Mouse (Mus musculus) embryonic facial prominence, embryonic 13.5 days (tissue): Measurements from ENCODE around the gene Tlk1. TPM values are rescaled to one million over a fixed set of nuclear protein-coding genes. Genes with fewer than 3 reads are reported as not detected.

Experiments used
- ATAC-seq: fragments of 200-750 bp; cut with Nextera tagmentation; 2 replicates; pipeline ENCODE4 v1.8.0; 2017; ENCODE audit warnings: low read depth; ENCODE audit not compliant: insufficient number of reproducible peaks, insufficient read depth, low FRiP score, low TSS enrichment
- H3K27ac ChIP-seq: fragments of 300-500 bp; sonication (generic); 2 replicates; pipeline ENCODE4 v1.5.1; 2015; ENCODE audit warnings: moderate library complexity, mild to moderate bottlenecking, inconsistent platforms
- H3K27me3 ChIP-seq: fragments of 300-500 bp; sonication (generic); 2 replicates; pipeline ENCODE4 v1.6.1; 2015; ENCODE audit warnings: mild to moderate bottlenecking, inconsistent platforms
- H3K36me3 ChIP-seq: fragments of 300-500 bp; sonication (generic); 2 replicates; pipeline ENCODE4 v1.6.1; 2015; ENCODE audit warnings: mild to moderate bottlenecking, inconsistent platforms
- H3K4me1 ChIP-seq: fragments of 300-500 bp; sonication (generic); 2 replicates; pipeline ENCODE4 v1.6.1; 2015; ENCODE audit warnings: inconsistent platforms
- H3K4me2 ChIP-seq: fragments of 300-500 bp; sonication (generic); 2 replicates; pipeline ENCODE4 v1.6.1; 2015; ENCODE audit warnings: moderate library complexity, mild to moderate bottlenecking, inconsistent platforms
- H3K4me3 ChIP-seq: fragments of 300-500 bp; sonication (generic); 2 replicates; pipeline ENCODE4 v1.5.1; 2015; ENCODE audit warnings: mild to moderate bottlenecking, inconsistent platforms
- H3K9ac ChIP-seq: fragments of 300-500 bp; sonication (generic); 2 replicates; pipeline ENCODE4 v1.6.1; 2015; ENCODE audit warnings: mild to moderate bottlenecking, inconsistent platforms
- H3K9me3 ChIP-seq: fragments of 300-500 bp; sonication (generic); 2 replicates; pipeline ENCODE4 v1.6.1; 2016; ENCODE audit warnings: inconsistent platforms
- WGBS: fragments of 180-500 bp; shearing (Covaris S2); methylation state at CpG from one replicate; pipeline ENCODE4 v1.1.7; 2015; ENCODE audit warnings: mixed read lengths; 5-methylcytosine and 5-hydroxymethylcytosine counted together
- polyA plus RNA-seq: library from polyadenylated mRNA; unstranded; fragments of >200 nt; fragmentation: Nextera tagmentation; extraction: Ambion mirVana; gene quantifications from 2 replicates; pipeline ENCODE4 v1.2.1, GENCODE M21; 2015

Gene Tlk1
- polyA plus RNA-seq, 1 experiment from 2014 or later: 33.5 TPM

GRCm38 (mm10) chr2:70710878-70711277 is 114.7 kb downstream of the Tlk1 start:
- Histone ChIP-seq H3K4me3 (no peak overlapping the region), H3K27me3 (no peaks in the 10 kb centered on the region), H3K4me1 (peaks cover 22% of the 10 kb centered on the region), H3K36me3 (peaks cover 53% of the 10 kb centered on the region), H3K9me3 (no peaks in the 10 kb centered on the region), H3K9ac (no peak overlapping the region), H3K4me2 (no peak overlapping the region), H3K27ac (no peak overlapping the region)
- 96% methylated on average over 4 of the region's 4 CpGs for WGBS
- ATAC-seq: no peak

GRCm38 (mm10) chr2:70710236-70710635 is 115.3 kb downstream of the Tlk1 start:
- Histone ChIP-seq H3K9ac (no peak overlapping the region), H3K4me1 (peaks cover 22% of the 10 kb centered on the region), H3K9me3 (no peaks in the 10 kb centered on the region), H3K27me3 (no peaks in the 10 kb centered on the region), H3K4me3 (no peak overlapping the region), H3K27ac (no peak overlapping the region), H3K4me2 (no peak overlapping the region), H3K36me3 (peaks cover 46% of the 10 kb centered on the region)
- 95% methylated on average over 7 of the region's 7 CpGs for WGBS
- no peak for ATAC-seq

- no peak for ATAC-seq
- H3K4me3 ChIP-seq: no peak overlapping the region
- no peaks in the 10 kb centered on the region for H3K9me3 ChIP-seq
- H3K4me1 ChIP-seq: peaks cover 26% of the 10 kb centered on the region
- no peak overlapping the region; the same call in 1 of the 2 replicates for H3K27ac ChIP-seq
- peaks cover 40% of the 10 kb centered on the region for H3K36me3 ChIP-seq
- 72% methylated on average over 13 of the region's 13 CpGs for WGBS
- H3K27me3 ChIP-seq: no peaks in the 10 kb centered on the region
- no peak overlapping the region for H3K9ac ChIP-seq
- no peak overlapping the region for H3K4me2 ChIP-seq
Observed at GRCm38 (mm10) chr2:70708986-70709730, 116.4 kb downstream of the Tlk1 start.

DNA sequence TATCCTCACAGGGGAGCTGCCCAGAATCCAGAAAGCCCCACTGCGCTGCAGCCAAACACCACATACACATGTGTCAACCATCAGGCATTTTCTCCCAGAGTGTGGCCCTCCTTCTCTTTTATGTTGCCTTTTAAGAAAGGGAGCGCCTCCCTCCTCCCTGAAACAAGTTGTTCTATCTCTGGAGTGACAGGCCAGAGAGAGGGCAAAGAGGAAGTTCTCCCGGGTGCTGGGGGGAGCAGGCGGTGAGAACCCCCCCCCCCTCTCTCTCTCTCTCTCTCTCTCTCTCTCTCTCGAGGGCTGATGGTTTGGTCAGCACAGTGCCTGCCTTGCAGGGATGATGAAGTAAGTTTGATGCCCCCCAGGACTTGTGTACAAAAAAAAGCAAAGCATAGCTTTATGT is 123.1 kb downstream of the Tlk1 start:
- Histone ChIP-seq H3K27ac (no peak overlapping the region), H3K36me3 (0 out of 2 replicates have a peak, but pooled peaks cover 4% of the 10 kb centered on the region), H3K9me3 (no peaks in the 10 kb centered on the region), H3K4me1 (peaks cover 30% of the 10 kb centered on the region), H3K9ac (peak overlapping the region; percentile 44; the same call in 1 of the 2 replicates), H3K27me3 (no peaks in the 10 kb centered on the region), H3K4me2 (no peak overlapping the region), H3K4me3 (no peak overlapping the region)
- ATAC-seq: no peak
- WGBS: 41% methylated on average over 5 of the region's 5 CpGs

GRCm38 (mm10) chr2:70701571-70701970 is 124.0 kb downstream of the Tlk1 start:
- no peaks in the 10 kb centered on the region for H3K27me3 ChIP-seq
- H3K9ac ChIP-seq: no peak overlapping the region
- H3K27ac ChIP-seq: no peak overlapping the region
- H3K9me3 ChIP-seq: no peaks in the 10 kb centered on the region
- no peak for ATAC-seq
- no peak overlapping the region for H3K4me3 ChIP-seq
- H3K4me1 ChIP-seq: peaks cover 22% of the 10 kb centered on the region
- 52% methylated on average over 9 of the region's 9 CpGs for WGBS
- 0 out of 2 replicates have a peak, but pooled peaks cover 4% of the 10 kb centered on the region for H3K36me3 ChIP-seq
- no peak overlapping the region for H3K4me2 ChIP-seq

DNA sequence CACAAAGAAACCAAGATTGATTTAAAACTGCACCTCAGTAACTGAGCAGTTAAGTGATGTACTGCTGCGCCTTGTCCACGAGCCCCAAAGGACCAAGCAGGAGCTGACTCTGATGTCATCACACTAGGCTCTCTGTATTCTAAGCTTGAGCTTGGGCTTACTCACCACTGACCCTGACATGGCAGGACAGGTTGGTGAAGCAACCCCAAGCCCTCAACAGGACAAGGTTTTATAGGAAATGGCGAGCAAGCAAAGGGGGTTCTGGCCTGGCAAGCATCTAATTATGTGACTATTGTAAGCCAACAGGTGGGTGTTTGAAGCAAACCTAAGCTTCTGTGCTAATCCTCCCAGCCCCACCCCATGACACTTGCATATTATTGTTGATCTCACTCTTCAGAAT is 124.7 kb downstream of the Tlk1 start:
- Histone ChIP-seq H3K4me2 (no peak overlapping the region), H3K4me1 (peaks cover 19% of the 10 kb centered on the region), H3K9ac (no peak overlapping the region), H3K4me3 (no peak overlapping the region), H3K27ac (no peak overlapping the region), H3K27me3 (no peaks in the 10 kb centered on the region), H3K9me3 (no peaks in the 10 kb centered on the region), H3K36me3 (0 out of 2 replicates have a peak, but pooled peaks cover 4% of the 10 kb centered on the region)
- no peak for ATAC-seq
- 81% methylated on average over 3 of the region's 3 CpGs for WGBS

GRCm38 (mm10) chr2:70695712-70696111 is 129.8 kb downstream of the Tlk1 start:
- H3K27ac ChIP-seq: no peak overlapping the region
- H3K9ac ChIP-seq: no peak overlapping the region
- WGBS: 89% methylated on average over 10 of the region's 10 CpGs
- no peaks in the 10 kb centered on the region for H3K9me3 ChIP-seq
- H3K36me3 ChIP-seq: peaks cover 32% of the 10 kb centered on the region
- no peaks in the 10 kb centered on the region for H3K27me3 ChIP-seq
- no peak for ATAC-seq
- no peaks in the 10 kb centered on the region for H3K4me1 ChIP-seq
- H3K4me2 ChIP-seq: no peak overlapping the region
- H3K4me3 ChIP-seq: no peak overlapping the region

GRCm38 (mm10) chr2:70690195-70690594 is 135.3 kb downstream of the Tlk1 start:
- no peak for ATAC-seq
- H3K4me2 ChIP-seq: no peak overlapping the region
- H3K9me3 ChIP-seq: no peaks in the 10 kb centered on the region
- H3K4me3 ChIP-seq: no peak overlapping the region
- peaks cover 84% of the 10 kb centered on the region for H3K36me3 ChIP-seq
- WGBS: 83% methylated on average over 11 of the region's 11 CpGs
- H3K9ac ChIP-seq: no peak overlapping the region
- H3K4me1 ChIP-seq: no peaks in the 10 kb centered on the region
- no peaks in the 10 kb centered on the region for H3K27me3 ChIP-seq
- H3K27ac ChIP-seq: no peak overlapping the region

DNA sequence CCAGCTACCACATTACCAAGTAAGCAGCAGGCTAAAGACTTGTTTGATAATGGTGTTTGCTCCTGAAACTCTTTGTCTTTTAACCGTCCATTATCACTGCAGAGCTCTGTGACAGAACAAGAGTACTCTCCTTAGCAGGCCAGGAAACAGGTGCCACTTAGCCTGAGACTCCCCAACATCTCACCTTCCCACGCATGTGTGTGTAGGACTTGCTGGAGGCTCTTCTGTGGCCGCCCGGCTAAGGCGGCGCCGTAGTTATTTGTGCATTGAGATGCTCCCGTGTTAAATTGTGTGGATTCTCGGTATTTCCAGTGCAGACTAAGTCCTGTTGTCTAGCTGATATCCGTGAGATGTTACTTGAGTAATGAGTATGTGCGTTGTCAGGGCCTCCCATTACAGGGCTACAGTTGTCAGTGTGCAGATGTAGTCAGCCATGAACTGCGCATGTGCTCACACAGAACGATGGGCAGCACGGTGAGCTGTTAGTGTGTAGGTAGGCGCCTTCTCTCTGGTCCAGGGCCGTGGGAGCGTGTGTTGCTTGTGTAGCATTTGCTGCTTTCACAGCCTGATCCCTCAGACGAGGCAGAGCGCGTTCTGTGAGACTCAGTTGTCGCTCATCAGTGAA is 137.0 kb downstream of the Tlk1 start:
- H3K4me1 ChIP-seq: no peaks in the 10 kb centered on the region
- peaks cover 98% of the 10 kb centered on the region for H3K36me3 ChIP-seq
- no peak overlapping the region for H3K4me2 ChIP-seq
- H3K9ac ChIP-seq: no peak overlapping the region
- 93% methylated on average over 21 of the region's 21 CpGs for WGBS
- H3K27me3 ChIP-seq: no peaks in the 10 kb centered on the region
- no peak overlapping the region for H3K4me3 ChIP-seq
- H3K27ac ChIP-seq: no peak overlapping the region
- ATAC-seq: no peak
- no peaks in the 10 kb centered on the region for H3K9me3 ChIP-seq

DNA sequence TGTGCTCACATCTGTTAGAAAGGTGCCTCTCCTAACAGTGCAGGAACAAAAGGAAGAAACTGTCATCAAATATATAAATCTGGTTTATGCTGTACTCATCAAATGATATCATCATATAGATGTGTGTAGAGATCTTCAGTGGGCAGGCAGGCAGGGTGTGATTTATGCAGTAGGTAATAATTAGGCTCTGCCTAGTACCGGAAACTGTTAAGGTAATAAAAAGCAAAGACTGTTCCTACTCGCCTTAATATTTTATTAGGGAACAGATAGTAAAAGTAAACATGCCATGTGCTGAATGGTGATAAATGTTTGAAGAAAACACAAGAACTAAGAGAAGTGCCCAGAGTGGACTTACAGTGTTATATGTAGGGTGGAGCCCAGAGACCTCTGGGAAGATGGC is 143.2 kb downstream of the Tlk1 start:
- H3K4me2 ChIP-seq: no peak overlapping the region
- H3K36me3 ChIP-seq: peaks cover 96% of the 10 kb centered on the region
- H3K27me3 ChIP-seq: no peaks in the 10 kb centered on the region
- H3K9ac ChIP-seq: no peak overlapping the region
- no peak overlapping the region for H3K4me3 ChIP-seq
- H3K27ac ChIP-seq: no peak overlapping the region
- 88% methylated on average over 2 of the region's 2 CpGs for WGBS
- H3K4me1 ChIP-seq: no peaks in the 10 kb centered on the region
- no peaks in the 10 kb centered on the region for H3K9me3 ChIP-seq
- ATAC-seq: no peak

DNA sequence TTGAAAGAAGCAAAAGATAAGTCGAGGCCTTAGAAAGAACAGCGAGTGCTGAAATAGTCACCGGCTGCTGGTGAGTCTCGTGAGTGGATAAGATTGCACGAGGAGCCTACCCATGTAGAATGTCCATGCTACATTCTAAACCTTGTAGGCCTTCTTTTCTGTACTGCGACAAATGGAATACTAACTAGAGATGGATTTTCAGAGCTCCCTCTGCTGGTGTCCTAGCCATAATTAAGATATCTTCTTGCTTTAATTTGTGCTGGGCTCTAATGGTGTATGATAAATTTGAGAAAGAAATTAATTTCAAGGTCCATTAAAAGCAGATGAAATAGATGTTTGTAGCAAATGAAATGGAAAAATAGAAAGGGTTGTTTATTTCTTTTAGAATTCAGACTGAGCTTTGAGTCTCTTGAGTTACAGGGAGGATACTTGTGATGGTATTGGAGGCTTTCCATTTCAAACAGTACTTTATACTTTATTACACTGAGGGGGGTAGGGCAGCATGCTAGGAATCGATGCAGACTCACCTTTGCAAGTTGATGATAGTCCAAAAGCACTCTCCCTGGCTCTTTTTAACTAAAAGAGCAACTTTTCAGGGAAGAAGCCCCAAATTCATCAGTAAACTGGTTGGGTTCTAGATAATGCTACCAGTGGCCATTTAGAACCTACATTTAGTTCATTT is 151.9 kb downstream of the Tlk1 start:
- no peak overlapping the region for H3K4me2 ChIP-seq
- no peak overlapping the region for H3K4me3 ChIP-seq
- no peak for ATAC-seq
- no peaks in the 10 kb centered on the region for H3K9me3 ChIP-seq
- H3K27me3 ChIP-seq: no peaks in the 10 kb centered on the region
- H3K9ac ChIP-seq: no peak overlapping the region
- 78% methylated on average over 7 of the region's 7 CpGs for WGBS
- peaks cover 9% of the 10 kb centered on the region for H3K36me3 ChIP-seq
- H3K27ac ChIP-seq: no peak overlapping the region
- 0 out of 2 replicates have a peak, but pooled peaks cover 4% of the 10 kb centered on the region for H3K4me1 ChIP-seq
